Mouse (Mus musculus) adrenal gland, postnatal 10 days (tissue): ENCODE results near the gene Gm13889. TPM values are rescaled to one million over a fixed set of nuclear protein-coding genes. Genes with fewer than 3 reads are reported as not detected.

Source experiments
- DNase-seq: peaks from one replicate; pipeline ENCODE4 v3.0.0; 2021; ENCODE audit warnings: mixed read lengths
- long read RNA-seq, 2 experiments: library from polyadenylated mRNA; stranded (forward); transcript quantifications; one replicate each; pipeline ENCODE4 v2.0.0; 2021
- total RNA-seq, 2 experiments: library from RNA; stranded (reverse); gene quantifications; 2 replicates each; pipeline ENCODE4 v1.2.3; 2021

Gene Gm13889
- total RNA-seq = 10 to 100 TPM; 22.9 to 43.6 TPM
- long read RNA-seq, experiment 1, transcript Gm13889-201 (1 exons, 1,386 nt) = major isoform, 63 of 63 reads
- long read RNA-seq, experiment 1, partial matches to known transcripts = 0 of 63 reads
- long read RNA-seq, experiment 1, other reads (novel, unspliced or antisense) = 0 of 63 reads
- long read RNA-seq, experiment 2, transcript Gm13889-201 (1 exons, 1,386 nt) = major isoform, 23 of 23 reads
- long read RNA-seq, experiment 2, partial matches to known transcripts = 0 of 23 reads
- long read RNA-seq, experiment 2, other reads (novel, unspliced or antisense) = 0 of 23 reads

- DNase-seq = peak; percentile 87
These were observed at the start of gene Gm13889 for GRCm38 (mm10) chr2:93956908-93957784. TSS of gene Gm13889 (minus strand) at chr2:93957201.

- peak; percentile 94 for DNase-seq
These were observed 45.3 kb upstream of the Gm13889 start for GRCm38 (mm10) chr2:94002331-94002730.

GRCm38 (mm10) chr2:94001918-94002317, 44.9 kb upstream of the Gm13889 start:
- no peak for DNase-seq

GRCm38 (mm10) chr2:94001411-94001810, 44.4 kb upstream of the Gm13889 start:
- no peak for DNase-seq

- no peak for DNase-seq
These were observed 39.3 kb upstream of the Gm13889 start, which contains the start of gene Gm27027 for GRCm38 (mm10) chr2:93996254-93996653. TSS of gene Gm27027 (minus strand) at chr2:93996354.

GRCm38 (mm10) chr2:93992810-93993209, 35.8 kb upstream of the Gm13889 start:
- no peak for DNase-seq

GRCm38 (mm10) chr2:93992259-93992658, 35.3 kb upstream of the Gm13889 start:
- DNase-seq = peak; percentile 32

- DNase-seq = no peak
These were observed 34.3 kb upstream of the Gm13889 start for GRCm38 (mm10) chr2:93991336-93991735.

- no peak for DNase-seq
These were observed 31.4 kb upstream of the Gm13889 start for GRCm38 (mm10) chr2:93988440-93988839.

GRCm38 (mm10) chr2:93982457-93983235, 25.6 kb upstream of the Gm13889 start:
- no peak for DNase-seq

- peak; percentile 68 for DNase-seq
These were observed 22.5 kb upstream of the Gm13889 start for GRCm38 (mm10) chr2:93979249-93980120.

- DNase-seq = peak; percentile 66
These were observed 19.6 kb upstream of the Gm13889 start for GRCm38 (mm10) chr2:93976436-93977252.

- peak; percentile 10 for DNase-seq
These were observed 18.8 kb upstream of the Gm13889 start for GRCm38 (mm10) chr2:93975526-93976435.

GRCm38 (mm10) chr2:93975041-93975440, 18.0 kb upstream of the Gm13889 start:
- no peak for DNase-seq

GRCm38 (mm10) chr2:93971647-93972046, 14.6 kb upstream of the Gm13889 start:
- DNase-seq = no peak

- DNase-seq = no peak
These were observed 7.6 kb upstream of the Gm13889 start for GRCm38 (mm10) chr2:93964494-93965160.

GRCm38 (mm10) chr2:93963802-93964201, 6.8 kb upstream of the Gm13889 start:
- DNase-seq = no peak

- peak; percentile 14 for DNase-seq
These were observed 4.7 kb upstream of the Gm13889 start for GRCm38 (mm10) chr2:93961716-93962115.

- no peak for DNase-seq
These were observed 2.3 kb upstream of the Gm13889 start for GRCm38 (mm10) chr2:93959346-93959745.
